ENCODE assay signal across 14 mouse cellular contexts in the genomic region with DNA sequence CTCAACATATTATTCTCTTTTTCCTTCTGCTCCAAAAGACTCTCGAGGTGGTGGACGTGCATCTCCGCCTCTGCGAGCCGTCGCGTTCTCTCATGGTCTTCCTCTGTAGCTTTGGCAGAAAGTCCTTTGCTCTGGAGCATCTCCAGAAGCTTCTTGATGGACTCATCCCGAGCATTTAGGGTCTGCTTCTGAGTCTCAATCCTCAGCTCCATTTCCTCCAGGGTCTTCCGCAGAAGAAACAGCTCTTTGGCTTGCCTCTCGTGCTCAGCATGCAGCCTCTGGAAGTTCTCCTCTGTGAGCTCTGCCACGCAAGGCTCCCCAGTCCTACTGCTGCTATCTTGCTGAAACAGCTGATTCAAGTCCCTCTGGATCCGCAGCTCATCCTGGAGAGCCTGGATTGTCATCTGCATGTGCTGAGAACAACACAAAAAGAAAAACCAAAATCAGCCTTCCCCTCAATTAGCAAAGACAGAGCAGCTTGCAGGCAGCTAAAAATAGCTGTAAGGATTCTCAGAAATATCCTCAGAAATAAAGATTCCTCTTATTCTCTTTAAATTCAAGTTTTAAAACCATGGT. TPM values are rescaled to one million over a fixed set of nuclear protein-coding genes. Genes with fewer than 3 reads are reported as not detected.
DNase-seq lines count a peak whose midpoint lies in the region; ATAC-seq lines count a peak whose summit lies in the region.
"Had no signal": no experiment of that assay in that cellular context is flagged by ENCODE, and none has a peak within 500 bp of the region (broad histone marks: within the 10 kb centered on the region; RNA-seq: fewer than 3 reads in every experiment).

No protein-coding gene starts in this region.

- no peak for ATAC-seq in intestine, embryonic 15.5 days
- no peak for ATAC-seq in hindbrain, embryonic 11.5 days (ENCODE audit: low FRiP score)
- ATAC-seq: midbrain, embryonic 16.5 days had no signal

- no peak overlapping the region for H3K4me2 ChIP-seq in intestine, embryonic 15.5 days (replicated peaks)
- no peak overlapping the region for H3K4me2 ChIP-seq in hindbrain, embryonic 11.5 days (replicated peaks; ENCODE audit: low read depth, low read length)

- intact Hi-C loops in left cerebral cortex, postnatal 14 days (cut with DNase I) = loop anchor here (5.0 to 10.0 kb wide), 2 partner anchors 50 to 312 kb away; a partner anchor contains a TSS

- no peak overlapping the region for H3K9ac ChIP-seq in intestine, embryonic 15.5 days
- no peak overlapping the region for H3K9ac ChIP-seq in hindbrain, embryonic 11.5 days (ENCODE audit: low read depth, low read length)

- peak; percentile 86 for DNase-seq in brain, adult 2 months (ENCODE audit: low read depth, low spot score)
- peak; percentile 45 to 57 for DNase-seq in cerebellum, adult 18-20 months
- peak; percentile 20 to 28 for DNase-seq in frontal cortex, postnatal 14 days (ENCODE audit: low spot score in 2 of 2)
- peak; percentile 52 to 64 for DNase-seq in left cerebral cortex, postnatal 14 days (ENCODE audit: low spot score in 2 of 2)
- no peak for DNase-seq in gastrocnemius, postnatal 25 days
- no peak for DNase-seq in adrenal gland, postnatal 4 days (ENCODE audit: low spot score in 2 of 2)
- no peak for DNase-seq in hindbrain, embryonic 11.5 days (ENCODE audit: low spot score)
- DNase-seq: embryo, embryonic 11 days; kidney, postnatal 25 days; spleen, adult 18-20 months had no signal

- no peaks in the 10 kb centered on the region for H3K4me1 ChIP-seq in intestine, embryonic 15.5 days (replicated peaks)
- no peaks in the 10 kb centered on the region for H3K4me1 ChIP-seq in hindbrain, embryonic 11.5 days (replicated peaks; ENCODE audit: control insufficient read depth, insufficient read depth, low read length)

- H3K4me3 ChIP-seq in intestine, embryonic 15.5 days (replicated peaks) = no peak overlapping the region
- no peak overlapping the region for H3K4me3 ChIP-seq in hindbrain, embryonic 11.5 days (ENCODE audit: low read depth, low read length)

- WGBS in intestine, embryonic 15.5 days = 86% methylated on average over 12 of the region's 12 CpGs
- 92% methylated on average over 12 of the region's 12 CpGs for WGBS in hindbrain, embryonic 11.5 days

- no peaks in the 10 kb centered on the region for H3K9me3 ChIP-seq in intestine, embryonic 15.5 days
- no peaks in the 10 kb centered on the region for H3K9me3 ChIP-seq in hindbrain, embryonic 11.5 days (ENCODE audit: control insufficient read depth, low read length)

- no peaks in the 10 kb centered on the region for H3K27me3 ChIP-seq in intestine, embryonic 15.5 days (replicated peaks)
- H3K27me3 ChIP-seq in hindbrain, embryonic 11.5 days (ENCODE audit: control insufficient read depth, insufficient read depth, low read length) = no peaks in the 10 kb centered on the region
- H3K27me3 ChIP-seq: CH12.LX had no signal

- H3K36me3 ChIP-seq in intestine, embryonic 15.5 days = no peaks in the 10 kb centered on the region
- no peaks in the 10 kb centered on the region for H3K36me3 ChIP-seq in hindbrain, embryonic 11.5 days (ENCODE audit: control insufficient read depth, insufficient read depth, low read length)

- no peak overlapping the region for H3K27ac ChIP-seq in intestine, embryonic 15.5 days
- no peak overlapping the region for H3K27ac ChIP-seq in hindbrain, embryonic 11.5 days (ENCODE audit: low read depth, low read length)
- H3K27ac ChIP-seq: macrophage had no signal

RNA-seq across cellular contexts. Expression of a gene that starts 51.0 kb away (rescaled TPM):
- 10 to 100 TPM; 89.8 to 89.9 TPM for total RNA-seq in left cerebral cortex, postnatal 14 days (2021)
- 10 to 100 TPM; 21.2 to 25.7 TPM for total RNA-seq in gastrocnemius, postnatal 25 days (2021)
- total RNA-seq in adrenal gland, postnatal 4 days (2021) = 10 to 100 TPM; 25.3 to 30.1 TPM
- polyA plus RNA-seq in intestine, embryonic 15.5 days (2015; fragmentation: Nextera tagmentation; extraction: Ambion mirVana) = 13.7 and 14.4 TPM in 2 replicates
- polyA plus RNA-seq in hindbrain, embryonic 11.5 days (2014; fragmentation: Nextera tagmentation; extraction: Ambion mirVana) = 30.0 and 44.0 TPM in 2 replicates

Comparison
In these comparisons a context has a peak if more than half of its experiments do, and no peak if none do; other contexts are left out.
1. DNase-seq: peak in brain, adult 2 months (single experiment), cerebellum, adult 18-20 months (2 of 2), frontal cortex, postnatal 14 days (2 of 2) and left cerebral cortex, postnatal 14 days (2 of 2); none in gastrocnemius, postnatal 25 days (single experiment), adrenal gland, postnatal 4 days (0 of 2) and hindbrain, embryonic 11.5 days (single experiment).